Mouse (Mus musculus) bone marrow, adult 2 months (tissue): Measurements from ENCODE around the gene Plau. TPM values are rescaled to one million over a fixed set of nuclear protein-coding genes. Genes with fewer than 3 reads are reported as not detected.

ENCODE experiments used
- H3K27ac ChIP-seq: fragments of 200-500 bp; 2 replicates; pipeline ENCODE4 v1.5.1; 2012; ENCODE audit warnings: low read depth, mild to moderate bottlenecking, control low read depth, inconsistent platforms, low read length; ENCODE audit not compliant: control insufficient read depth, poor library complexity, insufficient read depth
- H3K4me1 ChIP-seq: fragments of 200-500 bp; 2 replicates; pipeline ENCODE4 v1.6.1; 2011; ENCODE audit warnings: low read length; ENCODE audit not compliant: control insufficient read depth, insufficient read depth
- H3K4me3 ChIP-seq: fragments of 200-500 bp; replicated peaks from 2 replicates; pipeline ENCODE3; 2011; ENCODE audit warnings: mild to moderate bottlenecking, low read depth, low read length, control low read depth; ENCODE audit not compliant: control insufficient read depth
- CTCF ChIP-seq: fragments of 200-500 bp; IDR thresholded peaks from 2 replicates; pipeline ENCODE4 v1.5.1; 2011; ENCODE audit warnings: low read length, control low read depth; ENCODE audit not compliant: control insufficient read depth, insufficient read depth
- POLR2A ChIP-seq: fragments of 200-500 bp; IDR thresholded peaks from 2 replicates; pipeline ENCODE4 v1.6.1; 2011; ENCODE audit warnings: low read depth, mild to moderate bottlenecking, control low read depth, low read length, borderline replicate concordance; ENCODE audit not compliant: control insufficient read depth
- WGBS: fragments of 180-500 bp; shearing (Covaris S2); methylation state at CpG from one replicate; pipeline ENCODE4 v1.1.7; 2018; 5-methylcytosine and 5-hydroxymethylcytosine counted together
- polyA plus RNA-seq: library from polyadenylated mRNA; stranded (reverse); fragments of >200 nt; gene quantifications from 2 replicates; pipeline ENCODE4 v1.2.4, GENCODE M21; 2011; ENCODE audit warnings: low replicate concordance; ENCODE audit not compliant: missing spikeins, insufficient read depth, insufficient read length

Plau gene
- polyA plus RNA-seq, 1 experiment: 6.9 TPM

DNA sequence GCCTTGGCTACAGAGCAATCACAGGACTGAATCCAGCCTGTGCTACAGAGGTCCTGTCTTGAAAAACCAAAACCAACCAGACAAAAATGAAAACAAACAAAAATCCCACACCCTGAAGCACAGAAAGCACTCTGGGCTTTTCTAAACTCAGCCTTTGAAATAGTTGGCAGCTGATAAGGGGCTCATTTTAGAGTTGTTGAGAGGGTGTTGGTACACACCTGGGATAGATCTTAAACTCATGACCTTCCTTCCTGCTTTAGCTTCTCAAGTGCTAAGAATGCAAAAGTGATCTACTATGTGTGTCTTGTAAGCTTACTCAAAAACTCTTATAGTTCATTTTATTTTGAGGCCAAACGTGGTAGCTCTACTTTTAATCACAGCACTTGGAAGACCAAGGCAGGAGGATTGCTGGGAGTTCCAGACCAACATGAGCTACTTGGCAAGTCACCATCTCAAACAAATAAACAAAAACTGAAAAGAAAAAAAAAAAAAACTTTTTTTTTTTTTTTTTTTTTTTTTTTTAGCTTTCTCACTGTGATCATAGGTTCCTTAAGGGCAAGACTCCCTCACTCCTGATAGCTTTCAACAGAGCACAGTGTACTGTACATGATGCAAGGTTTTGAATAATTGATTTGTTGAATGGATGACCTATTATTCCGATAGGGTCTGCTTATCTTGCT is 33.4 kb upstream of the Plau start:
- WGBS: 36% methylated on average over 2 of the region's 2 CpGs
- H3K27ac ChIP-seq: no peak overlapping the region
- no peaks in the 10 kb centered on the region; the same call in 1 of the 2 replicates for H3K4me1 ChIP-seq
- H3K4me3 ChIP-seq: no peak overlapping the region
- no peak for TF ChIP-seq POLR2A
- no peak for TF ChIP-seq CTCF

GRCm38 (mm10) chr14:20803606-20803938 is 32.9 kb upstream of the Plau start:
- H3K4me3 ChIP-seq: no peak overlapping the region
- 7% methylated on average over 7 of the region's 7 CpGs for WGBS
- TF ChIP-seq POLR2A (no peak), CTCF (peak; percentile 93)
- no peak overlapping the region for H3K27ac ChIP-seq
- no peaks in the 10 kb centered on the region; the same call in 1 of the 2 replicates for H3K4me1 ChIP-seq

GRCm38 (mm10) chr14:20804481-20804880 is 32.0 kb upstream of the Plau start:
- Histone ChIP-seq H3K4me3 (no peak overlapping the region), H3K4me1 (peaks cover under 1% of the 10 kb centered on the region; the same call in 1 of the 2 replicates), H3K27ac (no peak overlapping the region)
- TF ChIP-seq CTCF (no peak), POLR2A (no peak)
- 51% methylated on average over 5 of the region's 5 CpGs for WGBS

- no peak overlapping the region for H3K4me3 ChIP-seq
- no peak overlapping the region for H3K27ac ChIP-seq
- peaks cover 1% of the 10 kb centered on the region; the same call in 1 of the 2 replicates for H3K4me1 ChIP-seq
- WGBS: 71% methylated on average over 9 of the region's 9 CpGs
- TF ChIP-seq CTCF (no peak), POLR2A (no peak)
These were observed 31.3 kb upstream of the Plau start for GRCm38 (mm10) chr14:20804964-20805672.

DNA sequence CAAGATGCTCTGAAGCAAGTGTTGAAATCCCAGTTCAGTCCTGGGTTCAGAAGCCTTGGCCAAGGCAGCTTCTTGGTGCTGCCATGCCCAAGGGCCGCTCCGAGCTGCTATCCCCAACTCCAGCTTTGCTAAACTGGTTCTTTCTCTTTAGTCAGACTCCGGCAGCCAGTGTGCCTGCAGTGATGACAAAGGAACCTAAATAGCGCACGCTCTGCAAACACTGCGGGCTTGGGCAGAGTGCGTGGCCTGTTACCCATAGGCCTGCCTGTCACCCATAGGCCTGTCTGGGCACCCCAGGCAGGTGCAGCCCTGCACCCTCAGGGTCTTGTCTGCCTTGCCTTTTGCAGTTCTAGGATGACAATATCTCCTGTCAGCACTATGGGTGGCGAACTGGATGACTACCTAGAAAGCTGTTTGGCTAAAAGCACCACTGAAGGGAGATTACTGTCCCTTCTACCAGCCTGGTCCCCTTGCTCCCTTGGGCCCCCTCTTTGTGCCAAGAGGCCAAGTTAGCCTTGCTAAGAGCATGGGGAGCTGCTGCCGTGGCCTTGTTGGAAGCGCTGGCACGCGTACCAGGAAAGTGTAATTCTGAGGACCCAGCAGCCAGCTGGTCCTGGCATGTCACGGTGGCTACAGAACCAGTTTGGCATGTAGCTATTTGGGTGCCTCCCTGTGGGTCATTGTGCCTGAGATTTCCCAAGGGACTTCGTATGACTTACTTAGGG is 30.2 kb upstream of the Plau start:
- 92% methylated on average over 14 of the region's 14 CpGs for WGBS
- H3K4me3 ChIP-seq: no peak overlapping the region
- peaks cover 1% of the 10 kb centered on the region; the same call in 1 of the 2 replicates for H3K4me1 ChIP-seq

DNA sequence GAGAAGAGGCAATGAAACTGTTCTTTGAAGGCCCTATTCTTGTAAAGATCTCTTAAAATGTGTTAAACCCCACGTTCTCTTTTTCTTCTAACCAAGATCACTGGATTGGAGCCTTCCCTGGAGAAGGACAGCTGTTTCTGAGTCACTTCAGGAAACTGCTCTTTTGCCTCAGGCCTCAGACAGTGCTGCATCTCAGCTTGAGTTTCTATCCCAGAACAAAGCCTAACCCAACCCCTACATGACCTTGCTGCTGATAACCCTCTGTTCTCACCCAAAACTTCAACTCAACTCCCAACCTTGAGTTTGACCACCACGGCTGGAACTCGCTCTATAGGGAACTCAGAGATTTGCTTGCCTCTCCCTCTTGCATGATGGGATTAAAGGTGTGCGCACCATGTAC is 27.1 kb upstream of the Plau start:
- no peak for TF ChIP-seq POLR2A
- no peak for TF ChIP-seq CTCF
- no peak overlapping the region for H3K27ac ChIP-seq

More for the DNA sequence above, 30.2 kb upstream of the Plau start:
- no peak for TF ChIP-seq POLR2A
- no peak for TF ChIP-seq CTCF
- no peak overlapping the region for H3K27ac ChIP-seq

DNA sequence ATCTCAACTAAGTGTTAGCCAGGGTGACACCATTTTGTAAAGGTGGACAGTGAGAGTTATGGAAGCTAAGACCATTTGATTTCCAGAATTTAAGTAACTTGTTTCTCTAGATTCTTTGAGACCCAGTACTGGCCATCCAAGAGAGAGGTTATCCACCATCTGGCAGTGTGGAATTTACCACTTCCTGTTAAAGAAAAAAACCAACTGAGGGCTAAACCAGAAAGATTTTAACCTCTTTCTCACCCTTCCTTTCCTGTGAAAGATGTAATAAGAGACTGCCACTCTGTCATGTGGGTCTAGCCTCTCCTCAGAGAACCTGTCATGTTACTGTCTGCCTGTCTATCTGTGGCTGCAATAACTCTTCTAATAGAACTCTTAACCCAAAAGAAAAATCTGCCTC is 26.6 kb upstream of the Plau start:
- Histone ChIP-seq H3K4me3 (no peak overlapping the region), H3K4me1 (peaks cover 1% of the 10 kb centered on the region; the same call in 1 of the 2 replicates), H3K27ac (no peak overlapping the region)
- TF ChIP-seq POLR2A (no peak), CTCF (no peak)

More for the DNA sequence above, 27.1 kb upstream of the Plau start:
- 73% methylated on average over 4 of the region's 4 CpGs for WGBS
- Histone ChIP-seq H3K4me3 (no peak overlapping the region), H3K4me1 (peaks cover 1% of the 10 kb centered on the region; the same call in 1 of the 2 replicates)

DNA sequence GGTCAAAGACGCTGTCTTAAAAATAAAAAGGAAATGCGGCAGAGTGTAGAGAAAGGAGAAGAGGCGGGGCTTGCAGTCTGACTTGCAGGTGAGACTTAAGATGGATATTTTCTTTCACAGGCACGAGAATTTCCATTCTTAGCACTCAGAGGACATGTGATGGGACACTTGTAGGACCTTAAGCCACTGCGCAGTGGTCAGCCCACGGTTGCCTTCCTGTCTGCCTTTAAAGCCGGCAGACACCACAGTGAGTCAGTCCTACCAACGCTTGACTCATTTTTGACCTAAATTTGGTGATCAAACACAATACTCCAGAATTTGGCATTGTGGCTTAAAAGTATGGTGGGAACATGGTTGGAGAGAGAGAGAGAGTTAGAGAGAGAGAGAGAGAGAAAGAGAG is 25.2 kb upstream of the Plau start:
- no peak overlapping the region for H3K4me3 ChIP-seq
- 21% methylated on average over 8 of the region's 8 CpGs for WGBS
- peaks cover 1% of the 10 kb centered on the region; the same call in 1 of the 2 replicates for H3K4me1 ChIP-seq
- TF ChIP-seq POLR2A: no peak
- no peak for TF ChIP-seq CTCF
- H3K27ac ChIP-seq: no peak overlapping the region
